Comparison of ENCODE assay signal across 7 mouse cellular contexts in the genomic region with DNA sequence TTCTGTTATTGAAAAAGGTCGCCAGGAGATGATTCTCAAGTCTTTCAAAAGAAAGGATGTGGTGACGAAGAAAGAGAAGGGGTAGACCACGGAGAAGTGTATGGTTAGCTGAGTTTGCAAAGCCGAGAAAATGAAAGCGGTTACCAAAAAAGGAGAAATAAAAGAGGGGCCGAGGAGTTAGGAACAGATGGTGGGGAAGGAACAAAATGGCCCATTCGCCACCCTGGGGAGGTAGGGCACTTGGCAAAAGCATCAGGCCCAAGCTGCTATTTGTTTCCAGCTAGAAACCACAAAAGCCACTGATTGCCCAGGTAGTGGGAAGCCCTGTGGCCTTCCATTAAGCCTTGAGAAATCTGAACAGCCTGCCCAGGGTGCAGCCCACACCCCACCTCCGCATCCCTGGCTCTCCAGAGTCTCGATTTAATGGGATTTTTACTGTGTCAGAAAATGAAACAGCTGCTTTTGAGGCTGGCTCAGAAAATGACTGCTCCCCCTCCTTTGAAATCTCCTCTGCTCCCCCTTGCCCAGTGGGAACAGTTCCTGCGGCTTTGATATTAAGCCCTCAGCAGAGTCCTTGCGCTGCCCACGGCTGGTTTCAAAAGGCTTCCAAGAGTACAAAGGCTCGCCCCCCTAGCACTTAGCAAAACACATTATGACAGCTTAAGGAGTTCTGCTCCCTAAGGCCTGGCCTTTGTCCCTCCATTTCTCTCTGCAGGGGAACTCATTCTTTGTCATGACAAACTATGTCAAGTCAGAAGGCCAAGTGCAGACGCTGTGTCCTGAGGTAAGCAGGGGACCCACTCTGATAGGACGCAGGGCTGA. TPM values are rescaled to one million over a fixed set of nuclear protein-coding genes. Genes with fewer than 3 reads are reported as not detected.
A peak's percentile ranks its signal among the peaks of the same experiment; 100 is the strongest.
DNase-seq lines count a peak whose midpoint lies in the region; ATAC-seq lines count a peak whose summit lies in the region.

No protein-coding gene starts in this region.

- H3K4me1 ChIP-seq in liver, embryonic 11.5 days (replicated peaks; ENCODE audit: control insufficient read depth, insufficient read depth, low read length): peaks cover 33% of the 10 kb centered on the region
- H3K4me1 ChIP-seq in hindbrain, embryonic 16.5 days (ENCODE audit: control insufficient read depth, insufficient read depth, low read depth, low read length): peaks cover 17% of the 10 kb centered on the region
- H3K4me1 ChIP-seq in midbrain, embryonic 15.5 days: peaks cover 26% of the 10 kb centered on the region

- H3K27ac ChIP-seq in liver, embryonic 11.5 days (ENCODE audit: low read depth, low read length): peak overlapping the region; percentile 43
- peak overlapping the region; percentile 77 for H3K27ac ChIP-seq in hindbrain, embryonic 16.5 days (ENCODE audit: low read depth, low read length)
- H3K27ac ChIP-seq in midbrain, embryonic 15.5 days: peak overlapping the region; percentile 84

- H3K36me3 ChIP-seq in liver, embryonic 11.5 days (ENCODE audit: control insufficient read depth, insufficient read depth, low read length): no peaks in the 10 kb centered on the region
- no peaks in the 10 kb centered on the region for H3K36me3 ChIP-seq in hindbrain, embryonic 16.5 days (ENCODE audit: control insufficient read depth, insufficient read depth, low read length)
- no peaks in the 10 kb centered on the region for H3K36me3 ChIP-seq in midbrain, embryonic 15.5 days (replicated peaks)

- H3K27me3 ChIP-seq in liver, embryonic 11.5 days (replicated peaks; ENCODE audit: control insufficient read depth, insufficient read depth, low read length): no peaks in the 10 kb centered on the region
- H3K27me3 ChIP-seq in hindbrain, embryonic 16.5 days (replicated peaks; ENCODE audit: control insufficient read depth, insufficient read depth, low read length): no peaks in the 10 kb centered on the region
- no peaks in the 10 kb centered on the region for H3K27me3 ChIP-seq in midbrain, embryonic 15.5 days (replicated peaks)

- DNase-seq in liver, embryonic 11.5 days (ENCODE audit: low spot score): no peak
- DNase-seq in liver: no peak
- peak; percentile 94 for DNase-seq in brain, adult 2 months (ENCODE audit: low read depth, low spot score)
- peak; percentile 55 for DNase-seq in embryo, embryonic 10 days (ENCODE audit: low spot score)
- DNase-seq in adrenal gland, adult (ENCODE audit: inconsistent age in 2 of 2, low spot score in 1 of 2): no peak

- peak overlapping the region; percentile 10; the same call in 1 of the 2 replicates for H3K4me2 ChIP-seq in liver, embryonic 11.5 days
- H3K4me2 ChIP-seq in hindbrain, embryonic 16.5 days (ENCODE audit: low read length): peak overlapping the region; percentile 24
- H3K4me2 ChIP-seq in midbrain, embryonic 15.5 days: peak overlapping the region; percentile 26

- H3K4me3 ChIP-seq in liver, embryonic 11.5 days (ENCODE audit: low read depth, low read length): no peak overlapping the region
- H3K4me3 ChIP-seq in hindbrain, embryonic 16.5 days (ENCODE audit: low read length): no peak overlapping the region
- no peak overlapping the region for H3K4me3 ChIP-seq in midbrain, embryonic 15.5 days

- no peak overlapping the region for H3K9ac ChIP-seq in liver, embryonic 11.5 days (ENCODE audit: low read depth, low read length)
- H3K9ac ChIP-seq in hindbrain, embryonic 16.5 days (ENCODE audit: low read depth, low read length): peak overlapping the region; percentile 28; the same call in 1 of the 2 replicates
- no peak overlapping the region for H3K9ac ChIP-seq in midbrain, embryonic 15.5 days

- no peak for ATAC-seq in liver, embryonic 11.5 days (replicated peaks; ENCODE audit: low FRiP score)
- ATAC-seq in hindbrain, embryonic 16.5 days: peak; percentile 66
- peak; percentile 92 for ATAC-seq in midbrain, embryonic 15.5 days (replicated peaks)

- WGBS in liver, embryonic 11.5 days: 57% methylated on average over 15 of the region's 15 CpGs
- WGBS in hindbrain, embryonic 16.5 days: 13% methylated on average over 15 of the region's 15 CpGs
- 10% methylated on average over 15 of the region's 15 CpGs for WGBS in midbrain, embryonic 15.5 days

- H3K9me3 ChIP-seq in liver, embryonic 11.5 days (ENCODE audit: control insufficient read depth, low read length): no peaks in the 10 kb centered on the region
- no peaks in the 10 kb centered on the region for H3K9me3 ChIP-seq in hindbrain, embryonic 16.5 days (ENCODE audit: control insufficient read depth, low read length)
- H3K9me3 ChIP-seq in midbrain, embryonic 15.5 days: no peaks in the 10 kb centered on the region

RNA-seq across cellular contexts. Expression of a gene that starts 9.9 kb away (rescaled TPM):
- 0.47 and 1.3 TPM in 2 replicates for polyA plus RNA-seq in liver, embryonic 11.5 days (2014; fragmentation: Nextera tagmentation; extraction: Ambion mirVana)
- polyA plus RNA-seq in hindbrain, embryonic 16.5 days (2015; fragmentation: Nextera tagmentation; extraction: Ambion mirVana): 4.8 and 6.1 TPM in 2 replicates
- 2.9 and 3.0 TPM in 2 replicates for polyA plus RNA-seq in midbrain, embryonic 15.5 days (2015; fragmentation: Nextera tagmentation; extraction: Ambion mirVana)

RNA-seq across cellular contexts. Expression of a gene that starts 39.3 kb away (rescaled TPM):
- polyA plus RNA-seq in liver, embryonic 11.5 days (2014; fragmentation: Nextera tagmentation; extraction: Ambion mirVana): 8.9 and 10.9 TPM in 2 replicates
- polyA plus RNA-seq in hindbrain, embryonic 16.5 days (2015; fragmentation: Nextera tagmentation; extraction: Ambion mirVana): 54.5 and 58.0 TPM in 2 replicates
- polyA plus RNA-seq in midbrain, embryonic 15.5 days (2015; fragmentation: Nextera tagmentation; extraction: Ambion mirVana): 64.1 and 75.6 TPM in 2 replicates

RNA-seq across cellular contexts. Expression of a gene that starts 53.7 kb away (rescaled TPM):
- polyA plus RNA-seq in liver, embryonic 11.5 days (2014; fragmentation: Nextera tagmentation; extraction: Ambion mirVana): 27.1 and 30.2 TPM in 2 replicates
- 16.7 and 20.8 TPM in 2 replicates for polyA plus RNA-seq in hindbrain, embryonic 16.5 days (2015; fragmentation: Nextera tagmentation; extraction: Ambion mirVana)
- 14.5 and 14.7 TPM in 2 replicates for polyA plus RNA-seq in midbrain, embryonic 15.5 days (2015; fragmentation: Nextera tagmentation; extraction: Ambion mirVana)

Comparison
In these comparisons a context has a peak if more than half of its experiments do, and no peak if none do; other contexts are left out.
1. DNase-seq: peak in brain, adult 2 months (single experiment) and embryo, embryonic 10 days (single experiment); none in liver, embryonic 11.5 days (single experiment), liver (single experiment) and adrenal gland, adult (0 of 2).
2. Peak in every context shown above with its lines, with median percentiles within 50 percentile points of each other: H3K27ac ChIP-seq and H3K4me2 ChIP-seq.